Mouse (Mus musculus) embryonic facial prominence, embryonic 11.5 days (tissue): ENCODE data around the gene Pet100. TPM values are rescaled to one million over a fixed set of nuclear protein-coding genes. Genes with fewer than 3 reads are reported as not detected.

Source experiments
- ATAC-seq: fragments of 200-750 bp; cut with Nextera tagmentation; replicated peaks from 2 replicates; pipeline ENCODE4 v1.8.0; 2017; ENCODE audit warnings: low read depth; ENCODE audit not compliant: insufficient number of reproducible peaks, low FRiP score, low TSS enrichment
- DNase-seq: peaks from one replicate; pipeline ENCODE4 v3.0.0-alpha.2; 2015; ENCODE audit warnings: low spot score
- H3K27ac ChIP-seq: fragments of 300-500 bp; sonication (generic); replicated peaks from 2 replicates; pipeline ENCODE4 v1.5.1; 2014; ENCODE audit warnings: mild to moderate bottlenecking, low read depth, low read length, control low read depth
- H3K27me3 ChIP-seq: fragments of 300-500 bp; sonication (generic); 2 replicates; pipeline ENCODE4 v1.6.1; 2014; ENCODE audit warnings: mild to moderate bottlenecking, low read length, moderate library complexity, mixed read lengths; ENCODE audit not compliant: control insufficient read depth, insufficient read depth
- H3K36me3 ChIP-seq: fragments of 300-500 bp; sonication (generic); replicated peaks from 2 replicates; pipeline ENCODE4 v1.6.1; 2014; ENCODE audit warnings: low read depth, mild to moderate bottlenecking, low read length, moderate library complexity, mixed read lengths; ENCODE audit not compliant: control insufficient read depth, insufficient read depth
- H3K4me1 ChIP-seq: fragments of 300-500 bp; sonication (generic); 2 replicates; pipeline ENCODE4 v1.6.1; 2014; ENCODE audit warnings: low read length, mixed read lengths; ENCODE audit not compliant: control insufficient read depth, insufficient read depth
- H3K4me2 ChIP-seq: fragments of 300-500 bp; sonication (generic); 2 replicates; pipeline ENCODE4 v1.6.1; 2014; ENCODE audit warnings: low read depth, mild to moderate bottlenecking, control low read depth, low read length, moderate library complexity
- H3K4me3 ChIP-seq: fragments of 300-500 bp; sonication (generic); 2 replicates; pipeline ENCODE4 v1.5.1; 2014; ENCODE audit warnings: low read depth, low read length, control low read depth
- H3K9ac ChIP-seq: fragments of 300-500 bp; sonication (generic); replicated peaks from 2 replicates; pipeline ENCODE4 v1.6.1; 2014; ENCODE audit warnings: mild to moderate bottlenecking, control low read depth, low read length
- H3K9me3 ChIP-seq: fragments of 300-500 bp; sonication (generic); replicated peaks from 2 replicates; pipeline ENCODE4 v1.6.1; 2016; ENCODE audit warnings: mild to moderate bottlenecking, low read length, inconsistent platforms, mixed read lengths; ENCODE audit not compliant: control insufficient read depth
- WGBS: fragments of 180-500 bp; shearing (Covaris S2); extraction: QIAGEN DNeasy Blood & Tissue Kit; methylation state at CpG from one replicate; pipeline ENCODE4 v1.1.7; 2014; 5-methylcytosine and 5-hydroxymethylcytosine counted together
- polyA plus RNA-seq: library from polyadenylated mRNA; unstranded; fragments of >200 nt; fragmentation: Nextera tagmentation; extraction: Ambion mirVana; gene quantifications from 2 replicates; pipeline ENCODE4 v1.2.1, GENCODE M21; 2014

Gene Pet100
- polyA plus RNA-seq, 1 experiment from 2014 or later = 73.5 TPM

DNA sequence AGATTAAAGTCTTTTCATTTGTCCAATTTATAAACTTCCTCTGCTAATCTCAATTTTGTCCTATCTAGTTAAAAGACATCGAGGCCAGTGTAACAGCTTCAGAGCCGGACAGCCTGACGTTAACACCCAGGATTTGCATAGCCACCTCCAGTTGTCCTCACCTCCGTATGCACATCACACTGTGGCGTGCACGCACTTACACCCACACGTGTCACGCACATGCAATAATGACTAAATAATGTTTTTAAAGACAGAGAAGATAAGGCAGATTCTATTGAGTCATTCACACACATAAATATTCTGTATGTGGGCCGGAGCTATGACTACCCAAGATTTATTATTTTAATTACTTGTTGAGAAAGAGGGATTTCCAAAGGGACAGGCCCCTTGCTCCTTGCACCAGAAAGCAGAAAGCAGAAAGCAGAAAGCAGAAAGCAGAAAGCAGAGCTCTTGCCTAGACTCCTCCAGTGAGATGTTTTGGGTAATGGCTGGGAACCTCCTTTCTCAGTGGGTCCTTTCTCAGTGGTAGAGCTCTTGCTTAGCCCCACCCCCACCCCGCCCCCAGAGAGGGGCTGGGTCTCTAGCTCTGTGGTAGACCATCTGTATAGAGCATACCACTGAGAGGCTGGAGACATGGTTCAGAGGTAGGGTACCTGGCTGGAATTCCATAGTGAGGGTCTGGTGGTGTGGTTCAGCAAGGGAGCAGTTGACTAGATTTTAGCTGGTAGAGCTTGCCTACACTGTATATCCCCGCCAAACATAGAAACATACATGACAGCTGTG lies 33.6 kb downstream of the Pet100 start:
- Histone ChIP-seq H3K4me2 (no peak overlapping the region), H3K4me1 (no peaks in the 10 kb centered on the region; the same call in 1 of the 2 replicates), H3K36me3 (no peaks in the 10 kb centered on the region), H3K27me3 (no peaks in the 10 kb centered on the region), H3K27ac (no peak overlapping the region), H3K9me3 (no peaks in the 10 kb centered on the region), H3K4me3 (no peak overlapping the region), H3K9ac (no peak overlapping the region)
- no peak for ATAC-seq
- no peak for DNase-seq
- WGBS = 77% methylated on average over 11 of the region's 11 CpGs

DNA sequence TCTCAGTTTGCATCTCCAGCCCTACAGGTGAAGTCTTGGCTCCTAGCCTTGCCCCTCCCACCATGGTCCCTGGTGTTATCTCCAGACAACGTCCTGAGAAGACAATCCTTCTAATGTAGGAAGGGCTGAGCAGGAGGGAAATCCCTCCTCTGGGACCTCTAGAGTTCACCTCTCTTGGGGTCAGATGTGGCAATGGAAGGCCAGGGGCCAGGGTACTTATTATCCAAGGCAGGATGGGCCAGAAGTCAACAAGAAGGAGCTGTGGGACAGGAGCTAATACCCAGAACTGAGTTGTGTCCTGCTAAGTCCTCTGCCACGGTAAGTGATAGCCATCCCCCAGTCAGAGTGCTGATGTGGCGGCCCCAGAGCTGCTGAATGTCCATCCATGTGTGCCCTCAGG lies 34.2 kb downstream of the Pet100 start, which contains the start of gene Retn:
Retn (plus strand) TSS at position 245 of the 400 bp plus-strand sequence.
- ATAC-seq = no peak

GRCm38 (mm10) chr8:3656725-3657381 lies 35.5 kb downstream of the Pet100 start:
- no peaks in the 10 kb centered on the region; the same call in 1 of the 2 replicates for H3K4me1 ChIP-seq
- ATAC-seq (no peak; the same call in 1 of the 2 replicates), DNase-seq (peak; percentile 63)
- H3K9ac ChIP-seq = no peak overlapping the region
- peak overlapping the region; percentile 20; the same call in 1 of the 2 replicates for H3K4me2 ChIP-seq
- H3K27ac ChIP-seq = no peak overlapping the region; the same call in 1 of the 2 replicates
- H3K4me3 ChIP-seq = no peak overlapping the region
- no peaks in the 10 kb centered on the region for H3K27me3 ChIP-seq
- H3K9me3 ChIP-seq = no peaks in the 10 kb centered on the region
- no peaks in the 10 kb centered on the region for H3K36me3 ChIP-seq
- WGBS = 29% methylated on average over 7 of the region's 7 CpGs

More for the DNA sequence above, 34.2 kb downstream of the Pet100 start, which contains the start of gene Retn:
- Histone ChIP-seq H3K4me1 (no peaks in the 10 kb centered on the region; the same call in 1 of the 2 replicates), H3K9ac (no peak within 1 kb of the TSS), H3K4me3 (no peak within 1 kb of the TSS), H3K36me3 (no peaks in the 10 kb centered on the region), H3K27ac (no peak within 1 kb of the TSS), H3K27me3 (no peaks in the 10 kb centered on the region), H3K9me3 (no peaks in the 10 kb centered on the region), H3K4me2 (no peak within 1 kb of the TSS)
- no peak for DNase-seq
- 68% methylated on average over 3 of the region's 3 CpGs for WGBS

DNA sequence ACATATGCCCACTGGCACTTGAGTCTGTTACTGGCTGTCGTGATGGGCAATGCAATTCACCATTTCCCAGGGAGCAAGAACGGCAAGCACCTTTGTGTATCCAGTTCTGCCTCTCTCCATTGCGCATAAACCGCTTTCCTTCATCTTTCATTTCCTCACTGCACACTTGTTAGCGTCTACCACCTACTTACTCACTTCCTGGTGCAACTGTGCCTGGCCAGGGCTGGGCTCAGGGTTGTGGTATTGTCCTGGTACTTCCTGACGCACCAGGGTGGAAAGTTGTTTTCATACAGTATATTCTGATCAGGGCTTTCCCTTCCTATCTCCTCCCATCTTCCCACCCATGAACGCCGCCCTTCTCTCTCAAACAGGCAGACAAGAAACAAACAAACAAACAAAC lies 39.5 kb downstream of the Pet100 start:
- 79% methylated on average over 8 of the region's 8 CpGs for WGBS
- H3K4me3 ChIP-seq = no peak overlapping the region
- no peaks in the 10 kb centered on the region; the same call in 1 of the 2 replicates for H3K4me1 ChIP-seq
- H3K27me3 ChIP-seq = no peaks in the 10 kb centered on the region
- no peaks in the 10 kb centered on the region for H3K36me3 ChIP-seq
- no peak overlapping the region for H3K27ac ChIP-seq
- H3K9ac ChIP-seq = no peak overlapping the region
- H3K9me3 ChIP-seq = no peaks in the 10 kb centered on the region
- H3K4me2 ChIP-seq = no peak overlapping the region
- ATAC-seq (no peak), DNase-seq (no peak)

DNA sequence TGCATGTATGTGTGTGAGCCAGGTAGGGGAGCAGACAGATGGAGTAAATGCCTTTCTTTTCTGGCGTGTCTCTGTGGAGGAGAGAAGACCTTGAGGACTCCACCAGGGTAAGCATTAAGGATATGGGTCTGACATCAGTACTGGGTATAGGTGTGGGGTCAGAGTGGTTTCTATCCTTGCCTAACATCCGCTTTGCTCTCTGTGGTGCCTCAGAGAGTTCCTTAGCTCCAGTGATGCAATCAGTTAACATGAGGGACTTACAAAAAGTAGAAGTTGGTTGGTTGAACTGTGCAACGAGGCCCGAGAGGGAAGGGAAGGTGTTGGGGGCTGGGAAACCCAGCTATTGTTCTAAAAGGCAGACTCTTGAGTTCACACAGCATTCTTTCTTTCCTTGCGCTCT lies 43.1 kb downstream of the Pet100 start:
- ATAC-seq (no peak), DNase-seq (no peak)
- Histone ChIP-seq H3K27ac (no peak overlapping the region), H3K9ac (no peak overlapping the region), H3K4me3 (no peak overlapping the region), H3K9me3 (no peaks in the 10 kb centered on the region), H3K27me3 (no peaks in the 10 kb centered on the region), H3K4me1 (no peaks in the 10 kb centered on the region), H3K4me2 (no peak overlapping the region), H3K36me3 (no peaks in the 10 kb centered on the region)
- WGBS = 66% methylated on average over 5 of the region's 5 CpGs

- H3K27me3 ChIP-seq = no peaks in the 10 kb centered on the region
- H3K4me3 ChIP-seq = no peak within 1 kb of the TSS
- no peak within 1 kb of the TSS for H3K4me2 ChIP-seq
- no peak for ATAC-seq
- H3K9ac ChIP-seq = no peak within 1 kb of the TSS
- H3K4me1 ChIP-seq = no peaks in the 10 kb centered on the region
- no peaks in the 10 kb centered on the region for H3K36me3 ChIP-seq
- no peak for DNase-seq
- no peak within 1 kb of the TSS for H3K27ac ChIP-seq
- WGBS = 59% methylated on average over 6 of the region's 6 CpGs
- no peaks in the 10 kb centered on the region for H3K9me3 ChIP-seq
Measured at GRCm38 (mm10) chr8:3665507-3665906, 44.2 kb downstream of the Pet100 start, which contains the start of gene Mcemp1. Mcemp1 (plus strand) TSS chr8:3665754.

- 88% methylated on average over 2 of the region's 2 CpGs for WGBS
- ATAC-seq = no peak
- no peak overlapping the region for H3K27ac ChIP-seq
- H3K27me3 ChIP-seq = no peaks in the 10 kb centered on the region
- no peaks in the 10 kb centered on the region for H3K9me3 ChIP-seq
- H3K4me3 ChIP-seq = no peak overlapping the region
- no peaks in the 10 kb centered on the region for H3K4me1 ChIP-seq
- H3K9ac ChIP-seq = no peak overlapping the region
- H3K4me2 ChIP-seq = no peak overlapping the region
- no peak for DNase-seq
- H3K36me3 ChIP-seq = no peaks in the 10 kb centered on the region
Measured at GRCm38 (mm10) chr8:3670388-3670787, 49.0 kb downstream of the Pet100 start.
